Mouse (Mus musculus) left cerebral cortex, postnatal 36 days (tissue): Measurements from ENCODE around the gene Trim29. TPM values are rescaled to one million over a fixed set of nuclear protein-coding genes. Genes with fewer than 3 reads are reported as not detected.

ENCODE experiments used
- DNase-seq, 2 experiments: peaks; one replicate each; pipeline ENCODE4 v3.0.0; 2021 to 2022; ENCODE audit warnings: low spot score in 2 of 2, mixed read lengths in 1 of 2
- intact Hi-C: fragments of 180-260 bp; cut with DNase I; formaldehyde crosslinking; loops from one replicate; pipeline ENCODE4 v1.15.1; 2025
- total RNA-seq, 2 experiments: library from RNA; stranded (reverse); gene quantifications; 2 replicates each; pipeline ENCODE4 v1.2.3; 2021

Gene Trim29
- total RNA-seq, 2 experiments from 2014 or later, result 0.30 to 0.75 TPM

DNA sequence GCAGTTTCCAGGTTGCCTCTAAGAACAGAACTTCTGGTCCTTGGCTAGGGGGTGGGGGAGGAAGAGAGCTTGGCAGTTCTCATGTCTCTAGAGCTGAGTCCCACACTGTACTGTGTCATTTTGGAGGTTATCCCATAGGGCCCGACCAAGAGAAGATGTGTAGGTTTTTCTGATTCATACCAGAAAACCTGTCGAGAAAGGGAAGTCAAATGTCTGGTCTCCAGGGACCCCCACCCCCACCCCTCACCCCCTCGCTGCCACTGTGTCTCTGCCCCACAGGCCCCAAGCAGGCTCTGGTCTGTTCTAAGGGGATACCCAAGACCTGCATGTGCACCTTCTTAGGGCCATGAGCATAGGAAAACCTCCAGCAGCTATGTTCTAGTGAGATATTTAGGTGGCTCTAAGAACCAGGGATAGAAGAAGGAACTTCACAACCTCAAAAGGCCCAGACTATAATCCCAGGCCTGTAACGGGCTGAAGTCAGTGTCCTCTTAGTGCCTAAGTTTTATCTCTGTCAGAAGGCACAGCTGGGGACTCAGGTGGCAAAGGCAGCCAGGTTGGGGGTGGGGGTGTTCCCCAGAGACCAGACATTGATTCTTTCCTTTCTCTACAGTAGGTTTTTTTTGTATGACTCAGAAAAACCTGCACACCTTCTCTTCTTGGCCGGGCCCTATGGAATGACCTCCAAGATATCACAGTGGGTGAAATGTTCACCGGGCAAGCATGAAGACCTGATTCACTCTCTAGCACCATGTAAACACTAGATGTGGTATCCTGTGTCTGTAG lies 1.4 kb upstream of the Trim29 start:
- DNase-seq, result no peak

DNA sequence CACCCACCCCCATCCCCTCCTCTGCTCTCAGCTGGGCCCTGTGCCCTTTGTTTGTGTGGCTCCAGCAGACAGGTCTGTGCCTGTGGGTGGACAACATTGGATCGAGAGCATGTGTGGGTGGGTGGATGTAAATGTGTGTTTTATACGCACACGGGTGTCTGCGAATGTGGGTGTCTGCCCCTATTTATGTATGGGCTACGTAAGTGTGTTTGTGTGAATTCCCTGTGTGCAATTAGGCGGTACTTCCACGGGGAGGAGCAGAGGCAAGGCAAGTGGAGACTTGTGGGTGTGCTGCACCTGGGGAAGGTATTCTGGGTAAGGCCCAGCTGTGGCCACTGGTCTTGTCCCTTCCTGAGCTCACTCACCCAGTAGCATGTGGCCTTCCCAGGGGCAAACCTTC lies 1.5 kb downstream of the Trim29 start:
- DNase-seq, result peak; percentile 17 to 48
- intact Hi-C loops, result no loop called here

More for the DNA sequence above, 1.4 kb upstream of the Trim29 start:
- intact Hi-C loops, result no loop called here

DNA sequence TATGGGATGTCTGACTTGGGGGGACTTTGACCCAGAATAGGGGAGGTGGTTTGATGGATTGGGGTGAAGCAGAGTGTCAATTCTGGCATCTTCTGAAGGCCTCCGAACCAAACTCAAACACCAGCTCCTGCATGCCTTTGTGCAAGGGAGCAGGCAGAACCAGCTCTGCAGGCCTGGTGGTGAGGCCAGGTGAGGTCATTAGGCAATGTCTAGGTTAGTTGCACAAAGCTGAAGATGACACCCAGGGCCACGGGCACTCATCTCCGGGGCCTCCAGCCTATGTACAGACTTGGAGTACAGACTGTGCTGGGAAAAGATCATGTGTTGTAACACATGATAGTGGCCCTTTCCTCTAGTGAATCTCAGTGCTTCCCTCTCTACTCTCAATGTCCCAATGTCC lies 3.2 kb downstream of the Trim29 start:
- intact Hi-C loops, result no loop called here
- no peak for DNase-seq

DNA sequence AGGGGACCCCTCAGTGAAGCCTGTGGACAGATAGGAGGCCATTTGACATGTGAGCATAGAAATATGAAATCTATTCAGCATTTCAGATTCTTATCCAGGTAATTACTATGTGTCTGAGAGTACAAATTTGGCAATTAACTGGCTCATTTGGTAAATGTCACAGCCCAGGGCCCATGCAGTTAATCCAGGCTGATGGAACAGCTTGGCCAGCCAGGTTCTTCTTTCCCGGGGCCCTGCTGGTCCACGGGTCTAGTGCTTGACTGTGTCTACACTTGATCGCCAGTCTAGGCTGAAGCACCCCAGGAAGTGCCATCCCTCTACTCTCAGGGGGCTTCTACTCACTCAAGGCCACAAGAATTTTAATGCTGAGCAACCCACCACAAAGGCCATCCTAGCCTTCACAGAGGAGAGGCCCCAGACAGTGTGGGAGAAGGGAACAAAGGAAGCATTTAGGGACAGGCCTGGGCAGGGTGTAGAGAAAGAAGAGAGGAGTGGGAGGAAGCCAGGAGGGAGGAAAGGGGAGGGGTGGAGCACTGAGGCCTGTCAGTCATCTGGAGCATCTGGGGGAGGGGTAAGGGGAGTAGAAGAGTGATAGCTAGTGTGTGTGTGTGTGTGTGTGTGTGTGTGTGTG lies 4.8 kb downstream of the Trim29 start:
- intact Hi-C loops, result no loop called here
- DNase-seq, result no peak

DNA sequence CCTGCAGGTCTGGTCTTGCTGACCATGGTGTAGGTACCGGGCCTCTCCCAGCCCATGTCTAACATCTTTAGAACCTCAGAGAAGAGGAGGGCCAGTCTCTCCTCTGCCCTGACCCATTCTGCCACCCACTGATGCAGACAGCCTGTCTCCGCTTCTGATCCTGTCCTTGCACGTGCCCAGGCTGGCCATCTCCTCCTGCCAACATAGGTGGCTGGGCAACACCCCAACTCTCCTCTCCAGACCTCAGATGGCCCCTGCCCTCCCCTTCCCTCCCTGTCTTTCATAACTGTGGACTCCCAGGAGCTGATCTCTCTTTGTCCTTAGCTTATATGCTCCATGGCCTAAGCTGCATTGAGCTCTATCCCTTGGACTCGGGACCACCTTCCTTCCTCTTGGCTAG lies 5.8 kb downstream of the Trim29 start:
- DNase-seq, result no peak
- intact Hi-C loops, result no loop called here

DNA sequence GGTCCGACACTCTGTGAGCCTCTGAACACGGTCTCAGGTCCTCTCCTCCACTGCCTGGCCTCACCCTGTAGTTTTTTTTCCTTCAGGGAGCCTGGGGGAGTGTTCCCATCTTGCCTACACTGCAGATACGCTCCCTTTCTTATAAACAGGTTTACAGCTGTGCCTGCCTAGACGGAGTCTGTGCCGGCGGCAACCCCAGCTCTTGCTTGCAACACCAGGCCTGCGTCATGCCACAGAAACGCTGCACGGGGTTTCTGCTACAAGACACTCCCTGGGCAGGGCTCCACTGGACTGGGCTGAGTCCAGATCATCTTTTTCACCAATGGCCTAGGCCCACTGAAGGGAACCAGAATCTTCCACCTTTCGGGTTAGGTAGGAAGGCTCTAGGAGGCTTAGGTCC lies 8.0 kb downstream of the Trim29 start:
- intact Hi-C loops, result no loop called here
- DNase-seq, result no peak

DNA sequence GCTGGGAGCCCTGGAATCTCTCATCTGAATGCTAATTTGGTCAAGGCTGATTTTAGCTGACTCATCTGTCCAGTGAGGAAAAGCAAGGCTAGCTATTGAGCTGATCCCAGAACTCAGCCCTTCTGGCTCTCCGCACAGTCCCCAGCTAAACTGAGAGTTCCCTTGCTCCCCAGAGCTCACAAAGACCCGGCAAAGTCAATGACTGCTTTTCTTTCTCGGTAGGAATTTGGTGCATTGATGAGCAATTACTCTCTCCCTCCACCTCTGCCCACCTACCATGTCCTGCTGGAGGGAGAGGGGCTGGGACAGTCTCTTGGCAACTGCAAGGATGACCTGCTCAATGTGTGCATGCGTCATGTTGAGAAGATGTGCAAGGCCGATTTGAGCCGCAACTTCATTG lies 11.3 kb downstream of the Trim29 start:
- intact Hi-C loops, result no loop called here
- no peak for DNase-seq

DNA sequence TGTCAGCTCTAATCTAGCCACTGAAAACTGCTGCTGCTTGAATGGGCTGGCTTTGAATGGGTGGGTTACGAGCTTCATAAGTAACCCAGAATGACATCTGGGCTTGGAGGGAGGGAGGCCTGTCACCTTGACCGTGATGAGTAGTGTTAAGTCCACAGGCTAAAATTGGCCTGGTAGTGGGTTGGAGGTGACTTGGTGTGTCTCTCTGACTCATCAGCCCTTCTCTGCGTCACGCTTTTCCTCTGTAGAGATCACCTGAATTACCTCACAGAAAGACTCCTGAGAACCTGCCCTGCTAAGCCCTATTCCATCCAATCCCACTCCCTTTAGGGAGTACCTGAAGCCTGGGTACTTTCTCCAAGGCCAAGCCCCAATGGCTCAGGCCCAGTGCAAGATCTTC lies 12.0 kb downstream of the Trim29 start:
- intact Hi-C loops, result no loop called here

DNA sequence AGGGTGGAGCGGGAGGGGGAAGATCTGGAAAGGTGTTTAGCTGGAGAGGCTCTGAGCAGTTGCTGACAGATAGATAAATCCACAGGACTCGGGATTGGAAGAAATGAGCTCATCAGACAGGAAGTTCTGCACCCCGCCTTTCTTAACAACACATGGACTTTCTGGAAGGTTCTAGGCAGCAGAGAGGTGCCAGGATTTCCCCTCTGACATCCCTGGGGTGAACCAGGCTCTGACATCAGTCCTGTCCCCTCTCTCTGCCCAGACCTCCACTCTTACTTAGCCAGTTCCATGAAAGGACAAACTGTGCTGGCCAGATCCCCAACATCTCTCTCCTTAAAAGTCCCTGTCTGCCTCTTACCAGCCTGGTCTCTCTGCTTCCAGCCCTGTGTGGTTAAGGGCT lies 14.8 kb downstream of the Trim29 start:
- intact Hi-C loops, result no loop called here
- no peak for DNase-seq

More for the DNA sequence above, 12.0 kb downstream of the Trim29 start:
- no peak for DNase-seq

DNA sequence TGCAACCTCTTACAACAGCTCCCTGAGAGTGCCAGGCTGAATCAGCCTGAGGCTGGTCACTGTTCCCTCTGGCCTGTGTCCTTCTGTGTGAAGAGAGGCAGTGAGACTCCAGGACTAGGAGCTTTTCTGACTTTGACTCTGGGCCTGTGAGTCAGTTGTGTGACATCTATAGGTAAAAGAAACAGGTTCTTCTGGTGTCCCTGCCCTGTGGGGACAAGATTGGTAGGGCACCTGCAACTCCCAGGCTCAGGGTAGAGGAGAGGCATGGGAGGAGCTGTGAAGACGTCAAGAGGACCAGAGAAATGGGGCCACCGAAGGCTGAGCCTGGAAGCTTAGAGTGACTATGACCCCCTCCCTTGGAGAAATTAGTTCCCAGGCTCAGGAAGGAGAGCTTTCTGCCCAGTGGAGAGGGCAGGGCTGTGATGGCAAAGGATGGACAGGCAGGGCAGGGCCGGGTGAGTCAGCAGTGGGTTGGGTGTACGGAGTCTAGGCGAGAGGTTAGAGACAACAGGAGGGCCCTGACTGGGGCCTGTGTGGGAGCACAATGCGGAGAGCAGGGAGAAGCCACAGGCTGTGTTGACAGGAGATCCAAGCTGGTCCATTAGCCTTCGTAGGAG lies 15.5 kb downstream of the Trim29 start:
- DNase-seq, result no peak
- intact Hi-C loops, result no loop called here

DNA sequence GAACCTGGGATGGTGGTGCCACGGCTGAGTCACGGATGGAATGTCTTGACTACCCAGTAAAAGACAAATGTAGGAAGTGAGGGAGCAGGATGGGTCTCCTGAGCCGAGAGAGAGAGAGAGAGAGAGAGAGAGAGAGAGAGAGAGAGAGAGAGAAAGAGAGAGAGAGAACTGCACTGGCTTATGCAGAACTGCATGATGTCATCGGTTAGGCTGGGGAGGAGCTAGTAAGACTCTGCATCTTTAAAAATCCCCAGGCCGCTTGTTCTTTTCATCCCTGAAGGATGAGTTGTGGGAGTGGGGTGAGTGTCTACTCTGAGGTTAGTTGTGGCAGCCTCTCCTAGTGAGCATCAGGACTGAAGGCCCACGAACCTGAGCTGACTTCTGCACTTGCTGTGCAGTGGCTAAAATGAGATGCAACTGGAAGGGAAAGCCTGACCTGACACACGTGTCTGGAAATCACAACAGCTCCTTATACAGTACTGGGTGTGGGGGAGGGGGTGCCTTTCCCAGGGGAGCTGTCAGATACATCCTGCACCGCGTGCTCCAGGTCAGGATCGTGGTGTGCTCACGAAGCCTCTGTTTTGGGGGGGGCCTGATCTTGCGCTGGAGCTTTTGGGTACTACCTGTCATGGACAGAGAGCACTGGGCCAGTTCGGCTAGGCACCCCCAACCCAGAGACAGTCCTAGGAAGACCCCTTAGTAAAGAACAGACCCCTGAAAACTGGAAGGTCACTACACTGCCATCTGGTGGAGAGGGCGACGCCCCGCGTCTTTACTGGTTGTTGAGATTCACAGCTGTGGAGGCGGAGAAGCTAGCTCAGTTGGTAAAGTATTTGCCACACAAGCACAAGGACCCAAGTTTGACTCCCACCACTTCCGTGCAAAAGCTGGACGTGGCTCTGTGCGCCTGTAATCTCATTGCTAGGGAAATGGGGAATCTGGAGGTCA lies 16.8 kb downstream of the Trim29 start:
- intact Hi-C loops, result no loop called here
- DNase-seq, result no peak

DNA sequence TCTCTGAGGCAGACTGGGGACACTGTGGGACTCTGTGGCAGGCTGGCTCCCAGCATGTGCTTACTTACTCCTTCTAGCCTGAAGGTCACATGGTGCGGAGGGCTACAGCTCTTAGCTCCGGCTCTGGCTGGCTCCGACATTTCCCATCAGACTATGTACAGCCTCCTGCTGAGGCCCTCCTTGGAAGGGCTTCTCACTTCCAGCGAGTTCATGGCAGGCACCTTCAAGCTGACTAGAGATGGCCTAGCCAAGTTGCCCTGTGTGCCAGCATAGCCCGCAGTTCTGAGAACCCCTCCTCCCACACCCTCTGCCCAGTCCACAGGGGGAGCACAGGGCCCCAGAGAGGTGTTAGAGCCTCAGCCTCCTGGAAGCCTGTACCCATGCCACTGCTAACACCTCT lies 19.8 kb downstream of the Trim29 start:
- intact Hi-C loops, result loop anchor here (10.0 kb wide), 1 partner anchor 514 kb away; no protein-coding TSS in a partner anchor
- DNase-seq, result no peak

DNA sequence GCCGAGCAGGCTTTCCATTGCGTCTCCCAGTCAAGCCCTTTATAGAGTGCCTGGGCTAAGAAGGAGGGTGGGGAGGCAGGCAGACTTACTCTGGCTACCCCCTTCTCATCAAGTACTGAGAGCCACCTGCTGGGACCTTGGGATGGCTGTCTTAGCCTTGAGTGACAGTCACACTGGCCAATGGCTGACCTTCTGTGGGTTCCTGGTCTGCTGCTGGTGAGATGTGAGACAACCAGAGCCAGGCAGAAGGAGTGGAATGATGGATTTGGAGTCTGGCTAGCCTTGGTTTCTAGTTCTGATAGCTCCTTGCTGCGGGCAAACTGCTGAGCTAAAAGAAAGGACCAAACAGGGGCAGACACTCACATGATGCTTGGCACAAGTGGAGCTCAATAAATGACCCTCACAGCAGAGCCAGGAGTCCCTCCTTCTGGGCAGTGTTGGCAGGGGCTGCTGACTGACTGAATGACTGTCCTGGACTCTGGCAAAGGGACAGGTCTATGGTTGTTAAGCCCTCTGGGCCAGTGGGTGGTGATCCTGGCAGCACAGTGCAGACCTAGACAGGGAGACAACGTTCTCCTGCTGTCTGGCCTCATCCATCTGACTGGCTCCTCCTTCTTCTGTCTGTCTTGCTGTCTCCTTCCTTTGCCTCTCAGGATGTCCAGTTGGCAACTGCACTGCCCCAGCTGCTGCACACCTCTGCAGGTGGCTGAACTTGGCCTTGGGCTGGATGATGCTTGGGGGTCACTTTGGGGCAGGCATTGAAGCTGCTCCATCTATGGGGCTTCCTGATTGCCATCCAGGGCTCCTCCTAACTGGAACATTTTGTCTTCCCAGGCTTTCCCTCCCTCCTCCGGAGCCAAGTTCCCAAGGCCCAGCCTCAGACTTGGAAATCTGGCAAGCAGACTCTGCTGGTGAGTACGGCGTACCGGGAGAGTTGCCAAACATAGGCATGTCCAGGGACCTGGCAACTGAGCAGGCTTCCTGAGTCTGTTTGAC lies 21.1 kb downstream of the Trim29 start:
- peak; percentile 39 to 43 for DNase-seq
- intact Hi-C loops, result loop anchor here (10.0 kb wide), 1 partner anchor 513 kb away; no protein-coding TSS in a partner anchor

DNA sequence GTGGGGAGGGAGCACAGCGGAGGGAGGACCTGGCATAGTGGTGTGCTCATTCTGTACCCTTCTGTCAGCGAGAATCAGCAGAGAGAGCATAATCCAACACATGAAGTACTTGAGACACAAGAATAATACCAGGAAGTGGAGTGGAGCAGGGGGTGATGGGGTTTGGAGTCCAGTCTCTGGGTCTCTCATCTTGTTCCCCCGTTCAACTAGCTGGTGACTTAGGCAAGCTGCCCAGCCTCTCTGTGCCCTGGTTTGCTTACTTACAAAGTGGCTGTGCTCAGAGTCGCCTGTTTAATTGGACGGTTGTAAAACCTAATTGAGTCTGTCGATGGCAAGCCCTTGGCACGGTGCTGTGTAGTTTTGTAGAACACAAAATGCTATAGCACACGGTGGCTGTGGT lies 23.8 kb downstream of the Trim29 start:
- no peak for DNase-seq
- intact Hi-C loops, result loop anchor here (10.0 kb wide), 1 partner anchor 510 kb away; no protein-coding TSS in a partner anchor

DNA sequence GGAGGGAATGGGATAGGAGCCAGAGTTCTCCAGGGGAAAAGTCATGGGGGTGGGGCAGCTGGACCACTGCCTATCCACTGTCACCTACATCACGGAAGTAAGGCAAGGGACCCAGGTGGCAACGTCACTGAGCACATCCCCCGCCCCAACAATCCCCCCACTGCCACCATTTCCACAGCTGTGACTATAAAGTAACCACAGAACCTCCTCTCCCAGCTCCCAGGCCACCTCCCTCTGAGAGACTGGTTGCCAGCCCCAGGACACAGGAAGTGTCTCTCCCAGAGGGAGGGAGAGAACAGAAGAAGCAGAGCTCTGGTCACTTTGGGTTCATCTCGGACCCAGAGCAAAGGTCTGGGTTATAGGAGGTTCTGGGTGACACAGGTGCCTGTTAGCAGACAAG lies 27.0 kb downstream of the Trim29 start:
- intact Hi-C loops, result loop anchor here (2.0 to 10.0 kb wide), 4 partner anchors 153 to 635 kb away; no protein-coding TSS in a partner anchor
- no peak for DNase-seq

DNA sequence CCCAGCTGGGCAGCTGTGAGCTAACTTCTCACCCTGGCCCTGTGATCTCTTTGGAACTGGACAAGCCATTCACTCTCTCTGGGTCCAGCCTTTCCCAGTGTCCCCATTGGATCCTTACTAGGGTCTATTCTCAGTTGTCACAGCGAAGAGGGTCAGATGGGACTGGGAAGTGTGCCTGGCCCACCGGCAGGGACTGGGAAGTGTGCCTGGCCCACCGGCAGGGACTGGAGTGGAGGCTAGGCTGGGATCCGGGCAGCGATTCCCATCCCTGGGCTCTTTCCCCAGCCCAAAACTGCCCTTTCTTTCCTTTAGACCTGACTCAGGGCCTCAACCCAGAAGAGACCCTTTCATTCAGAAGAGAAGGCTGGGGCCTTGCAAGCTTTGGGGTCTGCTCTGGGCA lies 27.4 kb downstream of the Trim29 start:
- intact Hi-C loops, result loop anchor here (2.0 to 10.0 kb wide), 4 partner anchors 153 to 635 kb away; no protein-coding TSS in a partner anchor
- DNase-seq, result no peak

DNA sequence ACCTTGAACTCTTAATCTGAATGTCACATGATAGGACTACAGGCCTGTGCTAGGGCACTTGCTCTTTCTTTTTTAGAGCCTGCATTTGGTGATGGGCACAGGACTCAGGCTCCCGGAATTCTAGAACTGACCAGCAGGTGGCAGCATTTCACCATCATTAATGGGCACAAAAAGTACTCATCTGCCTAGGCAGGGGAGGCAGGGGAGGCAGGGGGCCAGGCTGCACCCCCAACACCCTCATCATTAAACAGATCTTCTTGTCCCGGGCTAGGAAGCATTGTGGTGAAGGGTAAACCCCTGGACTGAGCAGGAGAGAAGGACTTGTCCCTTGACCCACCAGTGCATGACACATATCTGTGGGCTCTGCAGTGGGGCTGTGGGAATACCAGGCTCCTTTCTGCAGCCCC lies 29.0 kb downstream of the Trim29 start:
- DNase-seq, result peak; percentile 62 to 77
- intact Hi-C loops, result loop anchor here (2.0 to 10.0 kb wide), 4 partner anchors 151 to 633 kb away; no protein-coding TSS in a partner anchor

DNA sequence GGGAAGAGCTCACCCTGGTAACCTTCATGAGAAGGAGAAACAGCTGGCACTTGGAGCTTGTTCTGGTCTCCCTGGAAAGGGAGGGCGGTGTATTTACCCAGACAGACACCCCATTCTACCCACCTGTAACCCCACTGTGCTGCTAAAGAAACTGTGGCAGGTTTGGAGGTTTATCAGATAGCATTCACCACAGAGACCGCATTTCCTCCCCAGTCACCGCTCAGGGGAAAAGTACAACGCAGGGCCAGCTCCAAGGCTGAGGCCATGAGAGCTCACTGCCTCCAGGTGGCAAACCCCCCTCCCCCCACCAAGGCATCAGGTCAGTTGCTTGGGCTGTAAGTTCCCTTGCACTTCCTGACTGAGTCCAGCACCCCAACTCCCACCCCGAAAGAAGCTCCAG lies 39.4 kb downstream of the Trim29 start:
- intact Hi-C loops, result no loop called here
- no peak for DNase-seq
